ENCODE assay signal across 8 mouse cellular contexts in genomic region chr4:155784081-155784701, GRCm38 (mm10). TPM values are rescaled to one million over a fixed set of nuclear protein-coding genes. Genes with fewer than 3 reads are reported as not detected.
DNase-seq lines count a peak whose midpoint lies in the region; ATAC-seq and TF ChIP-seq lines count a peak whose summit lies in the region.

No protein-coding gene starts in this region.

- intact Hi-C loops in heart, postnatal 36 days (cut with DNase I) = loop anchor here (1.0 to 2.0 kb wide), 2 partner anchors 15 to 63 kb away; no protein-coding TSS in a partner anchor

- no peaks in the 10 kb centered on the region for H3K36me3 ChIP-seq in forebrain, postnatal 0 days (ENCODE audit: insufficient read depth)

- H3K27ac ChIP-seq in cerebellum, adult 2 months (ENCODE audit: insufficient read depth, low read length) = peak overlapping the region; percentile 95
- H3K27ac ChIP-seq in forebrain, postnatal 0 days (ENCODE audit: low read depth, low read length) = peak overlapping the region; percentile 88

- TF ChIP-seq POLR2A in cerebellum, adult 2 months (IDR thresholded peaks at IDR 0.05; ENCODE audit: borderline replicate concordance, insufficient read depth, low read length) = peak; percentile 36

- peak; percentile 64 for DNase-seq in MEL-GATA-1-ER (ENCODE audit: extremely low read depth, low read depth)
- DNase-seq in cerebellum, adult 2 months = peak; percentile 82 to 89
- DNase-seq in forebrain, postnatal 0 days = peak; percentile 89
- DNase-seq in heart, postnatal 36 days = peak; percentile 79 to 88
- peak; percentile 68 to 72 for DNase-seq in layer of hippocampus, adult 8-10 months (ENCODE audit: low spot score in 2 of 2)
- DNase-seq in lung, postnatal 14 days = peak; percentile 80
- DNase-seq in ovary, postnatal 36 days (ENCODE audit: low spot score) = peak; percentile 84
- DNase-seq in thymus, postnatal 25 days = peak; percentile 71

- peak overlapping the region; percentile 76 for H3K4me2 ChIP-seq in forebrain, postnatal 0 days (ENCODE audit: low read depth)

- TF ChIP-seq CTCF in cerebellum, adult 2 months (IDR thresholded peaks at IDR 0.05; ENCODE audit: borderline replicate concordance, insufficient read depth, low read depth, low read length) = peak; percentile 71
- peak; percentile 80 for TF ChIP-seq CTCF in forebrain, postnatal 0 days (IDR thresholded peaks at IDR 0.05; ENCODE audit: low read depth)

- H3K4me1 ChIP-seq in cerebellum, adult 2 months (ENCODE audit: control insufficient read depth, insufficient read depth, low read length) = no peaks in the 10 kb centered on the region
- H3K4me1 ChIP-seq in forebrain, postnatal 0 days (ENCODE audit: insufficient read depth) = peaks cover 2% of the 10 kb centered on the region; the same call in 1 of the 2 replicates

- under 1% methylated on average over 52 of the region's 52 CpGs for WGBS in cerebellum, adult 2 months
- WGBS in forebrain, postnatal 0 days = 4% methylated on average over 51 of the region's 52 CpGs

- no peaks in the 10 kb centered on the region for H3K27me3 ChIP-seq in cerebellum, adult 2 months (ENCODE audit: control insufficient read depth, insufficient read depth, low read length)
- H3K27me3 ChIP-seq in forebrain, postnatal 0 days (ENCODE audit: insufficient read depth, low read length) = no peaks in the 10 kb centered on the region

- H3K4me3 ChIP-seq in cerebellum, adult 2 months (replicated peaks; ENCODE audit: insufficient read depth, low read depth, low read length) = peak overlapping the region; percentile 83
- H3K4me3 ChIP-seq in forebrain, postnatal 0 days (ENCODE audit: low read depth, low read length) = peak overlapping the region; percentile 64

- peak; percentile 94 for ATAC-seq in forebrain, postnatal 0 days

- no peaks in the 10 kb centered on the region for H3K9me3 ChIP-seq in forebrain, postnatal 0 days (ENCODE audit: low read length)

- peak overlapping the region; percentile 96 for H3K9ac ChIP-seq in forebrain, postnatal 0 days

RNA-seq across cellular contexts. Expression of gene Tmem88b, which starts 1.5 kb away (rescaled TPM):
- 61.7 and 81.7 TPM in 2 replicates for polyA plus RNA-seq in cerebellum, adult 2 months (2012; rRNA removed)
- total RNA-seq in forebrain, postnatal 0 days (2014; rRNA removed) = 0.14 and 0.38 TPM in 2 replicates
- polyA plus RNA-seq in forebrain, postnatal 0 days (2015; fragmentation: Nextera tagmentation; extraction: Ambion mirVana) = 0.24 and 0.38 TPM in 2 replicates
- total RNA-seq in heart, postnatal 36 days (2021) = 1 to 10 TPM in 1 of 2 experiments, under 1 TPM in 1; 0.64 to 1.3 TPM
- 10 to 100 TPM; 30.2 to 36.9 (median 34.5) TPM for total RNA-seq in layer of hippocampus, adult 8-10 months (2022)

RNA-seq across cellular contexts. Expression of gene Ankrd65, which starts 6.0 kb away (rescaled TPM):
- polyA plus RNA-seq in cerebellum, adult 2 months (2012; rRNA removed) = 0.13 and 0.16 TPM in 2 replicates
- not detected in 2 replicates for total RNA-seq in forebrain, postnatal 0 days (2014; rRNA removed)
- not detected in 2 replicates for polyA plus RNA-seq in forebrain, postnatal 0 days (2015; fragmentation: Nextera tagmentation; extraction: Ambion mirVana)
- not detected for total RNA-seq in heart, postnatal 36 days (2021)
- not detected for total RNA-seq in layer of hippocampus, adult 8-10 months (2022)

RNA-seq across cellular contexts. Expression of gene Vwa1, which starts 9.7 kb away (rescaled TPM):
- 33.8 and 35.4 TPM in 2 replicates for polyA plus RNA-seq in cerebellum, adult 2 months (2012; rRNA removed)
- 27.9 and 29.6 TPM in 2 replicates for total RNA-seq in forebrain, postnatal 0 days (2014; rRNA removed)
- 22.9 and 24.8 TPM in 2 replicates for polyA plus RNA-seq in forebrain, postnatal 0 days (2015; fragmentation: Nextera tagmentation; extraction: Ambion mirVana)
- 1 to 10 TPM; 6.6 to 7.9 TPM for total RNA-seq in heart, postnatal 36 days (2021)
- 10 to 100 TPM; 13.3 to 14.9 (median 14.2) TPM for total RNA-seq in layer of hippocampus, adult 8-10 months (2022)

RNA-seq across cellular contexts. Expression of gene Mrpl20, which starts 18.5 kb away (rescaled TPM):
- 109 TPM in 2 replicates for polyA plus RNA-seq in cerebellum, adult 2 months (2012; rRNA removed)
- total RNA-seq in forebrain, postnatal 0 days (2014; rRNA removed) = 134 and 220 TPM in 2 replicates
- 304 and 396 TPM in 2 replicates for polyA plus RNA-seq in forebrain, postnatal 0 days (2015; fragmentation: Nextera tagmentation; extraction: Ambion mirVana)
- total RNA-seq in heart, postnatal 36 days (2021) = 10 to 100 TPM; 77.8 to 81.1 TPM
- 10 to 100 TPM; 74.2 to 85.2 (median 78.2) TPM for total RNA-seq in layer of hippocampus, adult 8-10 months (2022)

RNA-seq across cellular contexts. Expression of gene Atad3a, which starts 23.3 kb away (rescaled TPM):
- 114 and 123 TPM in 2 replicates for polyA plus RNA-seq in cerebellum, adult 2 months (2012; rRNA removed)
- total RNA-seq in forebrain, postnatal 0 days (2014; rRNA removed) = 72.3 and 79.2 TPM in 2 replicates
- polyA plus RNA-seq in forebrain, postnatal 0 days (2015; fragmentation: Nextera tagmentation; extraction: Ambion mirVana) = 61.3 and 68.6 TPM in 2 replicates
- 10 to 100 TPM; 45.1 to 45.9 TPM for total RNA-seq in heart, postnatal 36 days (2021)
- 10 to 100 TPM; 62.3 to 79.7 (median 65.0) TPM for total RNA-seq in layer of hippocampus, adult 8-10 months (2022)

Comparison
In these comparisons a context has a peak if more than half of its experiments do, and no peak if none do; other contexts are left out.
1. Peak in every context shown above with its lines: DNase-seq, ATAC-seq, H3K4me3 ChIP-seq and H3K27ac ChIP-seq.
2. RNA of gene Tmem88b, which starts 1.5 kb away (total RNA-seq): 30.2 to 36.9 TPM in layer of hippocampus, adult 8-10 months; 0.64 to 1.3 TPM in heart, postnatal 36 days and 0.14 to 0.38 TPM in forebrain, postnatal 0 days; every median in the first group is over 10 times any median in the second.